Mouse (Mus musculus) c-Kit-positive CD71-negative TER-119-negative erythroid progenitor cells, embryonic 14.5 days (primary cell): ENCODE data around the gene Gm49378.
A peak's percentile ranks its signal among the peaks of the same experiment; 100 is the strongest.

ENCODE experiments used
- DNase-seq: peaks from one replicate; pipeline ENCODE4 v3.0.0-alpha.2; 2013; ENCODE audit warnings: low read depth

Gene Gm49378

GRCm38 (mm10) chr14:55637795-55638194, at the start of gene Gm49378:
Gene Gm49378 (minus strand): TSS chr14:55637895.
- DNase-seq: no peak

- DNase-seq: no peak
These were observed 44.4 kb upstream of the Gm49378 start for GRCm38 (mm10) chr14:55682118-55682493.

- DNase-seq: peak; percentile 95
These were observed 43.7 kb upstream of the Gm49378 start, which contains the start of gene Tinf2 for GRCm38 (mm10) chr14:55681160-55682117. Gene Tinf2 (minus strand): TSS chr14:55681820.

GRCm38 (mm10) chr14:55677615-55678014, 39.9 kb upstream of the Gm49378 start:
- no peak for DNase-seq

GRCm38 (mm10) chr14:55672741-55673060, 35.0 kb upstream of the Gm49378 start:
- DNase-seq: no peak

GRCm38 (mm10) chr14:55671833-55672740, 34.4 kb upstream of the Gm49378 start, which contains the start of the genes Gmpr2 and Nedd8:
Gene Gmpr2 (plus strand): TSS chr14:55671941.
Gene Nedd8 (minus strand): TSS chr14:55672124.
- peak; percentile 90 for DNase-seq

GRCm38 (mm10) chr14:55671486-55671832, 33.8 kb upstream of the Gm49378 start:
- DNase-seq: no peak

GRCm38 (mm10) chr14:55660636-55661035, 22.9 kb upstream of the Gm49378 start:
- no peak for DNase-seq

- DNase-seq: peak; percentile 81
These were observed 22.4 kb upstream of the Gm49378 start, which contains the start of gene Mdp1 for GRCm38 (mm10) chr14:55659960-55660573. Gene Mdp1 (minus strand): TSS chr14:55660508.

- no peak for DNase-seq
These were observed 20.3 kb upstream of the Gm49378 start for GRCm38 (mm10) chr14:55658011-55658410.

- DNase-seq: no peak
These were observed 19.2 kb upstream of the Gm49378 start for GRCm38 (mm10) chr14:55656935-55657334.

- DNase-seq: no peak
These were observed 13.8 kb upstream of the Gm49378 start for GRCm38 (mm10) chr14:55651528-55651927.

- no peak for DNase-seq
These were observed 12.2 kb upstream of the Gm49378 start, which contains the start of gene Tssk4 for GRCm38 (mm10) chr14:55649884-55650283. Gene Tssk4 (plus strand): TSS chr14:55650184.

GRCm38 (mm10) chr14:55644261-55644888, 6.7 kb upstream of the Gm49378 start:
- no peak for DNase-seq

- DNase-seq: peak; percentile 62
These were observed 5.6 kb upstream of the Gm49378 start, which contains the start of gene Tm9sf1 for GRCm38 (mm10) chr14:55643060-55643907. Gene Tm9sf1 (minus strand): TSS chr14:55643806.

- DNase-seq: no peak
These were observed 5.0 kb upstream of the Gm49378 start for GRCm38 (mm10) chr14:55642679-55643059.

- no peak for DNase-seq
These were observed 3.6 kb upstream of the Gm49378 start for GRCm38 (mm10) chr14:55641291-55641690.

GRCm38 (mm10) chr14:55640816-55641215, 3.1 kb upstream of the Gm49378 start:
- DNase-seq: no peak

GRCm38 (mm10) chr14:55635523-55636007, 2.1 kb downstream of the Gm49378 start, which contains the start of gene Ipo4:
Gene Ipo4 (minus strand): TSS chr14:55635957.
- DNase-seq: peak; percentile 88

- no peak for DNase-seq
These were observed 2.7 kb downstream of the Gm49378 start for GRCm38 (mm10) chr14:55634874-55635522.
